Mouse (Mus musculus) B cell, adult (primary cell): ENCODE data around the gene Gm21836. TPM values are rescaled to one million over a fixed set of nuclear protein-coding genes. Genes with fewer than 3 reads are reported as not detected.

Experiments used
- total RNA-seq: library from RNA; stranded (reverse); gene quantifications from 4 replicates; pipeline ENCODE4 v1.2.4, GENCODE M21; 2023; ENCODE audit not compliant: inconsistent age

Gm21836 gene
- total RNA-seq: not detected in 4 replicates

DNA sequence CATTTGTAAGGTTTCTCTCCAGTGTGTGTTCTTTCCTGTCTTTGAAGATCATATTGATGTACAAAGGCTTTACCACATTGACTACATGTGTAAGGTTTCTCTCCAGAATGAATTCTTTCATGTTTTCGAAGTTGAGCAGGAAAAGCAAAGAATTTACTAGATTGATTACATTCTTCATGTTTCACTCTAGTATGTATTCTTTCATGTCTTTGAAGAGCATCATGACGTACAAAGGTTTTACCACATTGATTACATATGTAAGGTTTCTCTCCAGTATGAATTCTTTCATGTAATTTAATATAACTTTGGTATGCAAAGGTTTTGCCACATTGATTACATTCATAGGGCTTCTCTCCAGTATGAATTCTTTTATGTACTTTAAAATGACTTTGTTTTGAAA is at the start of gene Gm21836:
Gene Gm21836 (minus strand): TSS at position 101 of the 400 bp plus-strand sequence.

DNA sequence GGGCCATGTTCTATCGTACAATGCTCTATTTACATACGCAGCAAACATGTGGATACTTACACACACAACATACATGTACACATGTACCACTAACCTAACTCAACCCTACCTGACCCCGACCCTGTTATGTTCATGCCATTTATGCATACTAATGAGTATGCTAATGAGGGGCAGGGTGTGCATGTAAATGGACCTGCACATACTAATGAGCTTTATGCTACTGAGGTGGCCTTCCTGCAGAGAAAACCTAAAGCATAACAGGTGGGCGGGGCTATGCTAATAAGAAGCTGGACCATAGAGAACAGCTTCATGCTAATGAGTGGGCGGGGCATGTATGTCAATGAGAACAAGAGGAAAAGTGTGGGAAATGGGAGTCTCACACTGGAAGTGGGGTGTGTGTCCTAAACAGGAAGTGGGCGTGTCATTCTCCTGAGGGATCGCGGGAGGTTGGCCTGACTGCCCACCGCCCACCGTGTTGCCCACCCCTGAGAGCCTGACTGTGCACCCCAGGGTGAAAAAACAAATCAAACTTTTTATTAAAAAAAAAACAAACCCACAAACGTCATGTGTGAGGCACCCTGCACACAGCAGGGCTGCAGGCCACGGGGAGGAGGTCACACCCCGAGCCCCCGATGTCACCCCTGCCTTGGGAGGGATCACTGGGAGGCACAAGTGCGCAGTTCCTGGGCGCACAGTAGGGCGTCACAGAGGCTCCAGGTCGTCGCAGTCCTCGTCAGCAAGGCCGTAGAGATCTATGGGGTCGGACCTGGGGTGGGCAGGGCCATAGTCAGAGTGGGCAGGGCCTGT is 17.3 kb downstream of the Gm21836 start, which contains the start of gene Ppp2r3d:
Gene Ppp2r3d (minus strand): TSS at position 803 of the 807 bp plus-strand sequence.

Other genes starting within 250 kb of the Gm21836 start
- gene 2010315B03Rik, start 181.1 kb downstream of the Gm21836 start, total RNA-seq: 23.3 to 26.5 TPM (median 24.4 TPM) in 4 replicates
- gene Ppp2r3d, start 16.9 kb downstream of the Gm21836 start, total RNA-seq: 364 to 405 TPM (median 393 TPM) in 4 replicates